Mouse (Mus musculus): ENCODE measurements around the gene Hebp1.

DNA sequence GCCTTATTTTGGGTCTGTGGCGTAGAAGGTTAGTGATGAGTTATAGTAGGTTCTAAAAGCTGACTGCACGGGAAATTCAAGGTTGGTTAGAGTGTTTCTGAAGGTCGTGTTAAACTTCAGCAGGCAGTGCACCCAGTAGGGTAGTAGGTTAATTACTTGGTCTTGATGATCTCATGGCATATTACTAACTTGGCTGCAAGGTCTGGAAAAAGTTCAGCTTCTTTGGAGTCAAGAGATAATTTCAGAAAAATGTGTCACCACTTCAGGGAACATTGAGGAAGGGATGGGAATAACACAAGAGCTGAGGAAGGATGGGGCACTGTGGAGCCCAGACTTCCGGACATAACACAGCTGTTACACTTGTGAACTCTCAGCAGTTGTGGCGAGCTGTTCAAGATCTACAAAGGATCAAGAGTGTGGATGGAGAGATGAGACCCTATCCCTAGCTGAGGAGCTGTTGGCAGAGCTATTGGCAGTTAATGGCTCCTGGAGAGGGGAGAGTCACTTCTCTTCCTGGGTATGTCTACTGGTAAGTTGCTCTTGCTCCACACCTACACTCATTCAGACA is 95.0 kb downstream of the Hebp1 start:
- no peak for TF ChIP-seq CTCF (IDR thresholded peaks at IDR 0.05; ENCODE audit: low read depth)
- TF ChIP-seq EP300 (IDR thresholded peaks at IDR 0.05; ENCODE audit: low read depth) = no peak
